Mouse (Mus musculus): ENCODE data around the gene Fndc3b.

Gene Fndc3b

GRCm38 (mm10) chr3:27458416-27458815, 252.7 kb downstream of the Fndc3b start:
- no peak for DNase-seq

- DNase-seq: no peak
Measured at GRCm38 (mm10) chr3:27456514-27456913, 254.6 kb downstream of the Fndc3b start.

- no peak for DNase-seq
Measured at GRCm38 (mm10) chr3:27454402-27455195, 256.5 kb downstream of the Fndc3b start.

- DNase-seq: peak; percentile 42
Measured at GRCm38 (mm10) chr3:27453453-27454098, 257.5 kb downstream of the Fndc3b start.

GRCm38 (mm10) chr3:27449447-27449846, 261.7 kb downstream of the Fndc3b start:
- DNase-seq: no peak

- peak; percentile 32 for DNase-seq
Measured at GRCm38 (mm10) chr3:27448367-27448766, 262.7 kb downstream of the Fndc3b start.

GRCm38 (mm10) chr3:27439704-27440103, 271.4 kb downstream of the Fndc3b start:
- DNase-seq: no peak

- DNase-seq: peak; percentile 29
Measured at GRCm38 (mm10) chr3:27435096-27435620, 275.9 kb downstream of the Fndc3b start.

- DNase-seq: peak; percentile 56
Measured at GRCm38 (mm10) chr3:27432981-27433380, 278.1 kb downstream of the Fndc3b start.

- peak; percentile 70 for DNase-seq
Measured at GRCm38 (mm10) chr3:27430621-27431263, 280.4 kb downstream of the Fndc3b start.

GRCm38 (mm10) chr3:27427406-27427805, 283.7 kb downstream of the Fndc3b start:
- no peak for DNase-seq

- DNase-seq: no peak
Measured at GRCm38 (mm10) chr3:27424049-27424667, 286.9 kb downstream of the Fndc3b start.

GRCm38 (mm10) chr3:27422521-27422920, 288.6 kb downstream of the Fndc3b start:
- DNase-seq: no peak

GRCm38 (mm10) chr3:27421980-27422379, 289.1 kb downstream of the Fndc3b start:
- no peak for DNase-seq

- no peak for DNase-seq
Measured at GRCm38 (mm10) chr3:27418602-27419001, 292.5 kb downstream of the Fndc3b start.

GRCm38 (mm10) chr3:27416786-27417185, 294.3 kb downstream of the Fndc3b start:
- DNase-seq: no peak

- DNase-seq: no peak
Measured at GRCm38 (mm10) chr3:27413566-27413965, 297.5 kb downstream of the Fndc3b start.

GRCm38 (mm10) chr3:27411286-27411685, 299.8 kb downstream of the Fndc3b start:
- DNase-seq: no peak

GRCm38 (mm10) chr3:27408564-27408963, 302.5 kb downstream of the Fndc3b start:
- DNase-seq: no peak

GRCm38 (mm10) chr3:27406440-27406839, 304.7 kb downstream of the Fndc3b start:
- no peak for DNase-seq

- peak; percentile 16 for DNase-seq
Measured at GRCm38 (mm10) chr3:27400996-27401395, 310.1 kb downstream of the Fndc3b start.

- no peak for DNase-seq
Measured at GRCm38 (mm10) chr3:27389923-27390322, 321.2 kb downstream of the Fndc3b start.

- no peak for DNase-seq
Measured at GRCm38 (mm10) chr3:27384836-27385235, 326.3 kb downstream of the Fndc3b start.

Data from kidney, postnatal 14 days (tissue).